Mouse (Mus musculus): ENCODE data around the gene Fbxo47. TPM values are rescaled to one million over a fixed set of nuclear protein-coding genes. Genes with fewer than 3 reads are reported as not detected.

The Fbxo47 gene
- 1.1 TPM for polyA plus RNA-seq (2017; shearing (Covaris generic))

GRCm38 (mm10) chr11:97883918-97884600 is at the start of gene Fbxo47:
TSS of gene Fbxo47 (minus strand) at chr11:97884154.

GRCm38 (mm10) chr11:97840539-97840954 is 43.4 kb downstream of the Fbxo47 start, which contains the start of gene B230217C12Rik:
TSS of gene B230217C12Rik (plus strand) at chr11:97840780.

Other genes with a start within 250 kb of the Fbxo47 start
- gene Mllt6, start 220.7 kb downstream of the Fbxo47 start, polyA plus RNA-seq (2017; shearing (Covaris generic)), result 10.3 TPM
- gene Cisd3, start 198.3 kb downstream of the Fbxo47 start, polyA plus RNA-seq (2017; shearing (Covaris generic)), result 93.6 TPM
- 1.8 TPM for gene Pcgf2, start 183.7 kb downstream of the Fbxo47 start, polyA plus RNA-seq (2017; shearing (Covaris generic))
- gene Psmb3, start 180.8 kb downstream of the Fbxo47 start, polyA plus RNA-seq (2017; shearing (Covaris generic)), result 537 TPM
- 2.0 TPM for gene Pip4k2b, start 139.4 kb downstream of the Fbxo47 start, polyA plus RNA-seq (2017; shearing (Covaris generic))
- 32.5 TPM for gene Cwc25, start 117.6 kb downstream of the Fbxo47 start, polyA plus RNA-seq (2017; shearing (Covaris generic))
- not detected for gene 1700001P01Rik, start 108.2 kb downstream of the Fbxo47 start, polyA plus RNA-seq (2017; shearing (Covaris generic))
- gene Rpl23, start 101.7 kb downstream of the Fbxo47 start, polyA plus RNA-seq (2017; shearing (Covaris generic)), result 695 TPM
- gene Lasp1, start 85.2 kb downstream of the Fbxo47 start, polyA plus RNA-seq (2017; shearing (Covaris generic)), result 240 TPM
- gene B230217C12Rik, start 43.4 kb downstream of the Fbxo47 start, polyA plus RNA-seq (2017; shearing (Covaris generic)), result 0.77 TPM
- gene Plxdc1, start 102.3 kb upstream of the Fbxo47 start, polyA plus RNA-seq (2017; shearing (Covaris generic)), result 1.4 TPM
- 139 TPM for gene Arl5c, start 112.0 kb upstream of the Fbxo47 start, polyA plus RNA-seq (2017; shearing (Covaris generic))
- gene Cacnb1, start 138.9 kb upstream of the Fbxo47 start, polyA plus RNA-seq (2017; shearing (Covaris generic)), result 4.9 TPM
- 2,039 TPM for gene Rpl19, start 142.6 kb upstream of the Fbxo47 start, polyA plus RNA-seq (2017; shearing (Covaris generic))
- not detected for gene Stac2, start 169.3 kb upstream of the Fbxo47 start, polyA plus RNA-seq (2017; shearing (Covaris generic))